Mouse (Mus musculus): ENCODE measurements at regions not wholly inside any gene's neighbourhood (a gene's known extent, or its start where the extent isn't known, plus 50 kb on each side); places are given as distances from the start of the nearest gene placed in this dataset.

DNA sequence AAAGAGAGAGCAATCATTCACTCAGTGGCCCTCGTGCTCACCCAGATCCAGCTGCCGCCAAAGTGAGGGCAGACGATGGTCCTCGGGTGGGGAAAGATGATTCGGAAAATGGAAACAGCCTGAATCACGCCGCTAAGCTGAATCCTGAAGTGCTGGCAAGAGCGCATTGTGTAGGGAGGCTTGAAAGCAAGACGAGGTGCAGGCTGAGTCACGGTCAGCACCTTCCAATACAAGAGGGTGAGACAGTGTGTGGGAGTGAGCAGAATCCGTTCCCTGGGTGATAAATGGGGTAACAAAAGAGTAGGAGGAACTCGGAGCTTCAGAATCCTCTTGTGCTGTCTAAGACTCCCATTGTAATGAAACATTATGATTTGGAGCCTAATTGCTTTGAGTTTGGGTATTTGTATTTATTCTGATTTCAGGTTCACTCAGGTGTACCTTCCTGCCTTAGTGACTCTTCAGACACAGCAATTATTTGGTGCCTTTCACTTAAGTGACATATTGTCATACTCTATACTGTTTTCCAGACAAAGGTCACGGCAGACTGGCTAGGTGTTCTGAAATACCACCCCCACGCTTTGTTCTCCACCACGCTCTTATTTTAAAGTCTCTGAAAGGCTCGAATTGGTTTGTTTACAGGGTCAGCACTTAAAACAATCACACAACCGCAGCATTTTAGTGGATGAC, 70.0 kb downstream of the Mbip start:
- Histone ChIP-seq H3K4me1 (0 out of 2 replicates have a peak, but pooled peaks cover 3% of the 10 kb centered on the region), H3K36me3 (no peaks in the 10 kb centered on the region), H3K27ac (no peak overlapping the region), H3K9me3 (no peaks in the 10 kb centered on the region), H3K27me3 (ENCODE audit: insufficient read depth, poor library complexity, severe bottlenecking) (no peaks in the 10 kb centered on the region), H3K4me3 (no peak overlapping the region)
- WGBS: 62% methylated on average over 17 of the region's 17 CpGs
- no peak for DNase-seq (ENCODE audit: low spot score)

DNA sequence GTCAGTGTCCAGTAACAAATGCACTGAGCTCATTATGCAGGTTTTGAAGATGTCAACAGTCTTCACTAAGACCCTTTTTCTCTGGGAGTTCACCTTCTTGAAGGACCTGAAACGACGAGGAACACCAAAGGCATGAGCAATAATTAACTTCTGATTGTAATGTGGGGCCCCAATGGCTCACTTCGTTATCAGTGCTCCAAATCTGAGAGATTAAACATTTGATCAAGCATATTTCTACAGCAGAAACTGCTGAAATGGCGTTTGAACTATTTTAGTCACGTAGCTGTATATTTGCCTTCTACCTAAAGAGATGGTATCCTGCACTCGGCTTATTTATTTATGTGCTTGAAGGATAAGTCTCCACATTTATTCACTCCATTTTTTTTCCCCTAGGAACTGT, 80.6 kb downstream of the Mbip start:
- 80% methylated on average over 6 of the region's 6 CpGs for WGBS
- no peak for DNase-seq (ENCODE audit: low spot score)
- Histone ChIP-seq H3K27me3 (ENCODE audit: insufficient read depth, poor library complexity, severe bottlenecking) (no peaks in the 10 kb centered on the region), H3K36me3 (no peaks in the 10 kb centered on the region), H3K9me3 (no peaks in the 10 kb centered on the region), H3K27ac (no peak overlapping the region), H3K4me1 (no peaks in the 10 kb centered on the region), H3K4me3 (no peak overlapping the region)

DNA sequence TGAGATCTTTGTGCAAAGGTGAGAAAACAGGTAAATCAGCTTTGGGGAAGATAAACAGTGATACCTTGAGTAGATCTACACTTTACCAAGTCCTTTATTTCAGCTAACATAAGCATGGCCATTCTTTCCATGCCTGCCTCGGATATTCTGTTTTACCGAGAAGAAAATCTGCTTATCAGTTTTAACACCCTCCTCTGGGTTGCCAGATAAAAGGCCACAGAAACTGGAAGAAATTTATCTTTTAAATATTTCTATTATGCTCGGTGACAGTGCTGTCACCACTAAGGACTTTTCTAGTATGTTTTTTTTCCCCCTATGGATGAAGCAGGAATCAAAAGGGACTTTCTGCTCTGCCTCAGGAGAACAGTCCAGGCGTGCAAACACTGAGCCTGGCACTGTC, 84.2 kb downstream of the Mbip start:
- no peak overlapping the region for H3K27ac ChIP-seq
- no peaks in the 10 kb centered on the region for H3K27me3 ChIP-seq (ENCODE audit: insufficient read depth, poor library complexity, severe bottlenecking)
- H3K4me1 ChIP-seq: no peaks in the 10 kb centered on the region
- DNase-seq (ENCODE audit: low spot score): no peak
- 49% methylated on average over 4 of the region's 4 CpGs for WGBS
- H3K9me3 ChIP-seq: no peaks in the 10 kb centered on the region
- no peak overlapping the region for H3K4me3 ChIP-seq
- H3K36me3 ChIP-seq: no peaks in the 10 kb centered on the region

DNA sequence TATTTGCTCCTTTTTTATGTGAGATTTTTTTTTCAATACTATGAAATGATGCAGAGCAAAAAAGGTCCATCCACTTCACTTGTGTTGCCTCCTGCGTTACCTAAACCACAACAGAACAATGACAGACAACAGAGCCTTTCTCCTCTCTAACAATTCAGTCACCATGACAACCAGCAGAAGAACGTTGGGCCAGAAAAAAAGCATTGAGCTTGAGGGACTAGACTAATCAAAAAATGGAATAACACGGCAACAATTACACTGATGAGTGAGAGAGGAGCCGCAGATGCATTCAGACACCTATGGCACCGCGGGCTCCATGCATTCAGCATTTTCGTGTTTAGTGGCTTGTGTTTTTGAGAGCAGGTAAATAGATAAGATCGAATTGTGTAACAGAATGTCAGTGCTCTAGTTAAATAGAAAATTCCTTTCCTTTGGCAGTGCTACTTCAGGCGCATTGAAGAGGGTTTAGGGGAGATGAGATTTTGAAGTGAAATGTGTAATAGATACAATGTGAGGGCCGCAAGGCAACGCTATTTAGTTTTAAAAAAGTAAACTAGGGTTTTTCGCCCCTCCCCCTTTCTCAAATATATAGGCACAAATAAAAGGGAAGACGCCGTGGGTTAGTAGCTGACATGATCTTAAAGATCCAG, 87.2 kb downstream of the Mbip start:
- no peaks in the 10 kb centered on the region for H3K9me3 ChIP-seq
- 79% methylated on average over 14 of the region's 14 CpGs for WGBS
- DNase-seq (ENCODE audit: low spot score): no peak
- no peaks in the 10 kb centered on the region for H3K4me1 ChIP-seq
- no peak overlapping the region for H3K4me3 ChIP-seq
- no peak overlapping the region for H3K27ac ChIP-seq
- no peaks in the 10 kb centered on the region for H3K27me3 ChIP-seq (ENCODE audit: insufficient read depth, poor library complexity, severe bottlenecking)
- no peaks in the 10 kb centered on the region for H3K36me3 ChIP-seq

DNA sequence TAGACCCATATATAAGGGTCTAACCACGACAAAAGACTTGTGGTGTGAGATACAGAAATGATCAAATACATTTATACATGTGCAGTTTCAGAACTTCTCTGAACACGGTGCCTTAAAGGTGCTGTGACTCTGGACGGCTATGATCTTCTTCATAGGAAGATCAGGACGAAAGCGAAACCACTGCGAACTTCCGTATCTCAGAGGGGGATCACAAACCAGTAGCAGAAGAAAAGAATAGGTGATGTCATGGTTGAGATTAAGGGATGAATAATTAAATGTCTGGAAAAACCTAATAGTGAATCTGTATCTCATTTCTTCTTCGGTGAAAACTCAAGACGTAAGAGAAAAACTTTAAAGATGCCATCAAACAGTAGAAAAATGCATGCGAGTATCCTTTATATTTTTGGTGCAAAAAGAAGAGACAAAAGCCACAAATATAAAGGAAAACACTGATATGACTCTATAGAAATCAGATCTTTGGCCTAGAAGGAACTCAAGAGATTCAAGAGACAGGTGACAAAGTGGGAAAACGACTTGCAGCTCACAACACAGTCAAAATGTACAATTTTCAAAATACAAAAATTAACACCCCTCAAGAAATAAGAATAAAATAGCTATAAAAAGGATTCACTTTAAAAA, 89.3 kb downstream of the Mbip start:
- 85% methylated on average over 11 of the region's 11 CpGs for WGBS
- Histone ChIP-seq H3K4me1 (no peaks in the 10 kb centered on the region), H3K27me3 (ENCODE audit: insufficient read depth, poor library complexity, severe bottlenecking) (no peaks in the 10 kb centered on the region), H3K36me3 (no peaks in the 10 kb centered on the region), H3K27ac (no peak overlapping the region), H3K4me3 (no peak overlapping the region), H3K9me3 (no peaks in the 10 kb centered on the region)
- no peak for DNase-seq (ENCODE audit: low spot score)

DNA sequence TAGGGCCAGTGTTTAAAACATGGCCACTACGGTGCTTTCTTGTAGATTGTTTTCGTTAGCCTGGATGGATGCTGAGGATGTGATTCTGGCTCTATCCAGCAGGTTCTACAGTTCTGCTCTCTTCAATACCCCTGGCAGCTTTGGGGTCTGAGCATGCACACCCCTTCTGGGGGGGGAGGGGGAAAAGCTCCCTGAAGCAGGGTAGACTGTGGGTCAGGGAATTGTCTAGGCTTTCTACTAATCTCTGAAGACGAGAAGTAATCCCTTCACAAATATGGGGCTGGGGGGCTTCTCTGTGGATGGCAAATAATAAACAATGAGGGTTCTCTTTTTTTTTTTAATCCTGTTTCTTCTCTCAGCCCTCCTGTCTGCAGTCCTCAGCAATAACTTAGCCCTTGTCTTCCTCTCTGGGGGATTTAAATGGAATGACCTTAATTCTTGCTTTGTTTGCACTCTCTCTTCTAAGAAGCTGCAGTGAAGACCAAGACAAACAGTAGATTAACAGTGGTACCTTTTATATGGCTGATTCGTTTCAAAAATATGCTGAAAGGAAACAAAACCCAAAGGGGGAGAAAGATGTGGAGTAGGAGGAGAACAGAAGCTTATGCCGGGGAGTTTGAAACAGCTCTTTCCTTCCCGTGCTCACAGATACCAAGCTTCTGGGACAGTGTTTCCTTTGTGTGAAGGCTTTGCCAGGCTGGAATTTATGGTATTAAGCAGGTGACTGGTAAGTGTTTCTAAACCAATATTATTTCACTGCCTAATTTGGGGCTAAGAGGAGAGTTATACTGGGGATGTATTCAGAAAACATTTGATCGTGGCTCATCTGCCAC, 92.9 kb downstream of the Mbip start:
- no peak overlapping the region for H3K27ac ChIP-seq
- H3K9me3 ChIP-seq: no peaks in the 10 kb centered on the region
- H3K36me3 ChIP-seq: no peaks in the 10 kb centered on the region
- H3K4me1 ChIP-seq: no peaks in the 10 kb centered on the region
- WGBS: 59% methylated on average over 7 of the region's 7 CpGs
- no peak overlapping the region for H3K4me3 ChIP-seq
- H3K27me3 ChIP-seq (ENCODE audit: insufficient read depth, poor library complexity, severe bottlenecking): no peaks in the 10 kb centered on the region
- DNase-seq (ENCODE audit: low spot score): no peak

DNA sequence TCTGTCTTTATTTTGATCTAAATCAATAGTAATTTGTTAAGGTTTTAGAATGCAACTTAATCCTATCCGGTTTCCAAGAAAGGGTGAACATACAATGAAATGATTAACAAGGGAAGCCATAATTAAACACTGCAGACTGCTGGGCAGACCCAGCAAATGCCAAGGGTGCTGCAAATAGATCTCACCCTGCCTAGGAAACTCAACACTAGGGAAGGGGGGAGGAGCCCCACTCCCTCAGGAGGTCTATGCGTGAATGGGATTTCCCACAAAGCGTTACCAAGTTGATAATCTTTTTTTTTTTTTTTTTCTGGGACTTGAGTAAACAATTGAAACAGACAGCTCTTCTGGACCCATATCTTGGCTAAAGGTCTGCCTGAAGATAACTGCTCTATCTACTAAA, 95.4 kb downstream of the Mbip start:
- Histone ChIP-seq H3K27me3 (ENCODE audit: insufficient read depth, poor library complexity, severe bottlenecking) (no peaks in the 10 kb centered on the region), H3K4me3 (no peak overlapping the region), H3K4me1 (no peaks in the 10 kb centered on the region), H3K9me3 (no peaks in the 10 kb centered on the region), H3K36me3 (no peaks in the 10 kb centered on the region), H3K27ac (no peak overlapping the region)
- 13% methylated on average over 3 of the region's 3 CpGs for WGBS
- no peak for DNase-seq (ENCODE audit: low spot score)

DNA sequence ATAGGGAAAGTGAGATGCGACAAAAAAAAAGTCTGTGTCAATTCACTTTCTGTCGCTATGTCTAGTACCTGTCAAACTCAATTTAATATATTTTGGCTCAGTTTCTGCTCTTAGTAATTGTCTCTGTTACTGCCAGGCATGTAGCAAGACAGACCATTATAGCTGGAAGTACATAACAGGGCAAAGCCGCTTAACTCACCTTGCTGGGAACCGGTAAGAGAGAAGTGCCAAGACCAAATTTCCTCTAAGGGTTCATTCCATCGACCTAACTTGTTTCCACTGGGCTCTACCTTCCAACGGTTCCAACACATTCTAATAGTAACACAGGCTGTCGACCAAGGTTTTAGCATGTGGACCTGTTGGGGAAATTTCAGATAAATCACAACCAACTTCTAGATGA, 99.3 kb downstream of the Mbip start:
- DNase-seq (ENCODE audit: low spot score): no peak
- 0 out of 2 replicates have a peak, but pooled peaks cover 4% of the 10 kb centered on the region for H3K4me1 ChIP-seq
- 86% methylated on average over 7 of the region's 7 CpGs for WGBS

DNA sequence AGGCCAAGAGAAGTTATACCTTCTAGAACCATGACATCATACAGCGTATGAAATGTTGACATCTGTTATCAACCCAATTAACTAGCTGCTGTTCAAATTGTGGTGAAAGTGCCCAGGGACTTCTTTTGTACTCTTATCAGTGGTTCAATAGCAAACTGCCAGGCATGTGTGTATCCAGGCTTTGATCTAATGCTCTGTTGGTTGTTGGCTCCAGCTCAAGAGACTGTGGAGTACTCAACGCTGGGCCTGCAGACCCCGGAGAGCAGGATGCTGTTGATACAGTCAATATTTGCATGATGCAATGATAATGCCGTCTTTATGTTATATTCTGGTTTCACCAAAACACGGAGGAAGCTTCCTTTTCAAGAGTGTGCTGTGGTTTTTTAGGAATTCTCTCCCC, 102.9 kb downstream of the Mbip start:
- Histone ChIP-seq H3K27ac (no peak overlapping the region), H3K4me1 (0 out of 2 replicates have a peak, but pooled peaks cover 4% of the 10 kb centered on the region), H3K27me3 (ENCODE audit: insufficient read depth, poor library complexity, severe bottlenecking) (no peaks in the 10 kb centered on the region), H3K36me3 (no peaks in the 10 kb centered on the region), H3K9me3 (no peaks in the 10 kb centered on the region), H3K4me3 (no peak overlapping the region)
- 31% methylated on average over 5 of the region's 5 CpGs for WGBS
- no peak for DNase-seq (ENCODE audit: low spot score)

More for the DNA sequence above, 99.3 kb downstream of the Mbip start:
- Histone ChIP-seq H3K9me3 (no peaks in the 10 kb centered on the region), H3K36me3 (no peaks in the 10 kb centered on the region), H3K4me3 (no peak overlapping the region), H3K27me3 (ENCODE audit: insufficient read depth, poor library complexity, severe bottlenecking) (no peaks in the 10 kb centered on the region), H3K27ac (no peak overlapping the region)

DNA sequence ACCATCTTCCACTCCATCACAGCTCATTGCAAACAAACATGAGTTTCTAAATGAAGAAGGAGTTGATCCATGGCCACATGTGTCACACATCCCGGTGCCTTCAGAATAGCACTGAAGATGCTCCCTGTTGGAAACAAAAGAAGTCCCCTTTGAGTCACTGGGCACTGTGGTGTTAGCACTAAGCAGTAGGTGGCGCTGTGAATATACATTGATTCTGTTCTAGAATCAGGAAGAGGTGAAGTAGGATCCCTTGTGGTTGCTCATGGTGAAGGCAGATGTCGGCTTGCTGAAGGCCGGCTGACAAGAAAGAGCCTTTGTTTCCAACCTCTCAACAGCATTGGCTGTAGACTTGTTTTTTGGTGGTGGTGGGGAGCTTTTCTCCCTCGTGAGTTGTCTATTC, 104.0 kb downstream of the Mbip start:
- DNase-seq (ENCODE audit: low spot score): no peak
- Histone ChIP-seq H3K4me3 (no peak overlapping the region), H3K9me3 (no peaks in the 10 kb centered on the region), H3K27ac (no peak overlapping the region), H3K27me3 (ENCODE audit: insufficient read depth, poor library complexity, severe bottlenecking) (no peaks in the 10 kb centered on the region), H3K4me1 (0 out of 2 replicates have a peak, but pooled peaks cover 4% of the 10 kb centered on the region), H3K36me3 (no peaks in the 10 kb centered on the region)
- 22% methylated on average over 5 of the region's 5 CpGs for WGBS

DNA sequence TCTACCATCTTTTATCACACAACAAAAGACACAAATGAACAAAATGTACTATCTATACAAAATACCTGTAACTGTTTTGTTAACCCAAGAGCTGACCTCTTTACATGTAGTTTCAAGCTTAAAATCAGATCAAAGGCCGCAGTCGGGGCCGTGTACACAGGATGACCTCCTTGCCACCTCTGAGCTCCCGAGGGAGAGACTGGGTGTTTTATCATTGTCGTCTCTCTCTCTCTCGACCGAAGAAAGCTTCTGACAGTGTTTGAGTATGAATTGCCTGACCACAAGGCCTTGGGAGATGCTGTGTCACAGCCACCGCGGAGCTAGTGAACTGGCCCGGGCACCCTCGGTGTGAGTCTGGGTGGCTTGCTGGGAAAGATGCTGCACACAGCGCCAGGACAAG, 105.5 kb downstream of the Mbip start:
- H3K4me1 ChIP-seq: 0 out of 2 replicates have a peak, but pooled peaks cover 4% of the 10 kb centered on the region
- 52% methylated on average over 12 of the region's 12 CpGs for WGBS
- DNase-seq (ENCODE audit: low spot score): no peak
- no peak overlapping the region for H3K4me3 ChIP-seq
- H3K27ac ChIP-seq: no peak overlapping the region
- H3K27me3 ChIP-seq (ENCODE audit: insufficient read depth, poor library complexity, severe bottlenecking): no peaks in the 10 kb centered on the region
- H3K36me3 ChIP-seq: no peaks in the 10 kb centered on the region
- no peaks in the 10 kb centered on the region for H3K9me3 ChIP-seq

DNA sequence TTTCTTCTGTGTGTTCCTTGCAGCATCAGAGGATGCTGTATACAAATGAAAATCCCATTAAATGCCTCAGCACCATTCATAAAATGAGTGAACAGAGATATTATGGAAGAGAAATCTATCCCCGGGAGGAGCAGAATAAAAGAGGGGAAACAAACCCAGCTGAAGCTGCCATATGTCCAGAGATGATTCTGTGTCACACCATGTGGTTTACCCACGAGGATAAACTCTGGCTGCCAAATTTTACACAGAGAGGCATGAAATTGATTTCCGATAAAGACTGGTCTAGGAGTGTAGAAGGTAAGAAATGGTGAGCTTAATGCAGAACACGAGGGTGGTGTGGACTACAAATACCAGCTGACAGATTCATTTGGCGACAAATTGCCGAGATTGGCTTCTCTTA, 111.1 kb downstream of the Mbip start:
- DNase-seq (ENCODE audit: low spot score): no peak
- Histone ChIP-seq H3K4me3 (no peak overlapping the region), H3K4me1 (no peaks in the 10 kb centered on the region), H3K27me3 (ENCODE audit: insufficient read depth, poor library complexity, severe bottlenecking) (no peaks in the 10 kb centered on the region), H3K36me3 (no peaks in the 10 kb centered on the region), H3K9me3 (no peaks in the 10 kb centered on the region; the same call in 1 of the 2 replicates), H3K27ac (no peak overlapping the region)
- WGBS: 80% methylated on average over 6 of the region's 6 CpGs

DNA sequence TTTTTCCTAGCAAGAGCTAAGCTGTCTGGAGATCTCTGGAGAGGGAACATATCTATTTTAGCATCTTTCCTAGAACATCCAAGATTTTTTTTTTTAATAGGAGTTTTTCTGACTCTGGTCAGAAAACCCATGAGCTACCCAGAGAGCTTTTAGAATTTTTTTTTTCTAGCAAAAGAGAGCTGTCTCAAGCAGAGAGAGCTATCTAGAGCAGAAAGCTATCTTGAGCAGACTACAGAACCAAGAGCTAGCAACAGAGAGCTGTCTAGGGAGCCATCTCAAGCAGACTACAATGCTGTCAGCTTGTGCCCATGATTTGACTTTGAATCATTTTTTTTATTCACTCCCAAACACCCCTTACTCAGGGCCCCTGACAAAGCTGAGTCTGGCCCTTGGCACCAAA, 112.5 kb downstream of the Mbip start:
- Histone ChIP-seq H3K27me3 (ENCODE audit: insufficient read depth, poor library complexity, severe bottlenecking) (no peaks in the 10 kb centered on the region), H3K27ac (no peak overlapping the region), H3K36me3 (no peaks in the 10 kb centered on the region), H3K9me3 (no peaks in the 10 kb centered on the region; the same call in 1 of the 2 replicates), H3K4me3 (no peak overlapping the region), H3K4me1 (no peaks in the 10 kb centered on the region)
- no peak for DNase-seq (ENCODE audit: low spot score)
